ENCODE assay signal across 10 mouse cellular contexts in genomic region chr6:122268561-122268960, GRCm38 (mm10). TPM values are rescaled to one million over a fixed set of nuclear protein-coding genes. Genes with fewer than 3 reads are reported as not detected.
DNase-seq lines count a peak whose midpoint lies in the region; ATAC-seq lines count a peak whose summit lies in the region.
"Had no signal": no experiment of that assay in that cellular context is flagged by ENCODE, and none has a peak within 500 bp of the region (broad histone marks: within the 10 kb centered on the region; RNA-seq: fewer than 3 reads in every experiment).

No protein-coding gene starts in this region.

- peak; percentile 41 for DNase-seq in kidney, adult 11 months
- peak; percentile 70 to 78 for DNase-seq in adrenal gland, postnatal 36 days
- DNase-seq in frontal cortex, postnatal 36 days (ENCODE audit: low spot score in 2 of 2), result peak; percentile 25 to 33
- peak; percentile 80 for DNase-seq in layer of hippocampus, adult 9-11 months
- DNase-seq in ovary, postnatal 10 days (ENCODE audit: low spot score), result peak; percentile 10
- DNase-seq in yolk sac, embryonic 10.5 days (ENCODE audit: low spot score), result no peak
- no peak for DNase-seq in embryo, embryonic 9.5 days (ENCODE audit: extremely low spot score)

- H3K4me2 ChIP-seq in kidney, embryonic 16.5 days (replicated peaks; ENCODE audit: low read depth, low read length), result no peak overlapping the region
- H3K4me2 ChIP-seq: embryonic facial prominence, embryonic 15.5 days; neural tube, embryonic 12.5 days had no signal

- H3K36me3 ChIP-seq in kidney, embryonic 16.5 days (ENCODE audit: insufficient read depth, low read length), result no peaks in the 10 kb centered on the region
- H3K36me3 ChIP-seq: embryonic facial prominence, embryonic 15.5 days; neural tube, embryonic 12.5 days had no signal

- H3K27ac ChIP-seq in kidney, embryonic 16.5 days (ENCODE audit: low read length), result no peak overlapping the region
- H3K27ac ChIP-seq: embryonic facial prominence, embryonic 15.5 days; neural tube, embryonic 12.5 days had no signal

- H3K9me3 ChIP-seq in kidney, embryonic 16.5 days (ENCODE audit: low read length), result no peaks in the 10 kb centered on the region
- H3K9me3 ChIP-seq: embryonic facial prominence, embryonic 15.5 days; neural tube, embryonic 12.5 days had no signal

- H3K4me1 ChIP-seq in kidney, embryonic 16.5 days (ENCODE audit: insufficient read depth, low read length), result no peaks in the 10 kb centered on the region
- H3K4me1 ChIP-seq: embryonic facial prominence, embryonic 15.5 days; neural tube, embryonic 12.5 days had no signal

- no peaks in the 10 kb centered on the region for H3K27me3 ChIP-seq in kidney, embryonic 16.5 days (ENCODE audit: insufficient read depth, low read length)
- H3K27me3 ChIP-seq: embryonic facial prominence, embryonic 15.5 days; neural tube, embryonic 12.5 days had no signal

- ATAC-seq in kidney, embryonic 16.5 days (ENCODE audit: low FRiP score, low TSS enrichment), result no peak

- H3K9ac ChIP-seq in kidney, embryonic 16.5 days (replicated peaks; ENCODE audit: low read length), result no peak overlapping the region
- H3K9ac ChIP-seq: embryonic facial prominence, embryonic 15.5 days; neural tube, embryonic 12.5 days had no signal

- H3K4me3 ChIP-seq in kidney, embryonic 16.5 days (ENCODE audit: low read length), result no peak overlapping the region
- H3K4me3 ChIP-seq: embryonic facial prominence, embryonic 15.5 days; neural tube, embryonic 12.5 days had no signal

- WGBS in kidney, embryonic 16.5 days, result 50% methylated on average over 3 of the region's 3 CpGs

RNA-seq across cellular contexts. Expression of gene Klrg1, which starts 14.1 kb away (rescaled TPM):
- polyA plus RNA-seq in kidney, embryonic 16.5 days (2015; fragmentation: Nextera tagmentation; extraction: Ambion mirVana), result not detected in 2 replicates
- total RNA-seq in adrenal gland, postnatal 36 days (2021), result under 1 TPM in 1 of 2 experiments, not detected in 1; 0.30 TPM
- polyA plus RNA-seq: embryonic facial prominence, embryonic 15.5 days had no signal

RNA-seq across cellular contexts. Expression of gene M6pr, which starts 40.0 kb away (rescaled TPM):
- polyA plus RNA-seq in kidney, embryonic 16.5 days (2015; fragmentation: Nextera tagmentation; extraction: Ambion mirVana), result 129 and 138 TPM in 2 replicates
- total RNA-seq in adrenal gland, postnatal 36 days (2021), result 100 to 1,000 TPM; 151 to 167 TPM

Comparison
In these comparisons a context has a peak if more than half of its experiments do, and no peak if none do; other contexts are left out.
1. DNase-seq: peak in kidney, adult 11 months (single experiment), adrenal gland, postnatal 36 days (2 of 2), frontal cortex, postnatal 36 days (2 of 2), layer of hippocampus, adult 9-11 months (single experiment) and ovary, postnatal 10 days (single experiment); none in yolk sac, embryonic 10.5 days (single experiment) and embryo, embryonic 9.5 days (single experiment).